Mouse (Mus musculus) intestine, embryonic 16.5 days (tissue): ENCODE measurements around the gene Max. TPM values are rescaled to one million over a fixed set of nuclear protein-coding genes. Genes with fewer than 3 reads are reported as not detected.

ENCODE experiments used
- ATAC-seq: fragments of 200-750 bp; cut with Nextera tagmentation; 2 replicates; pipeline ENCODE4 v1.8.0; 2017; ENCODE audit warnings: moderate TSS enrichment, moderate library complexity
- H3K27ac ChIP-seq: fragments of 300-500 bp; sonication (generic); 2 replicates; pipeline ENCODE4 v1.5.1; 2014; ENCODE audit warnings: mild to moderate bottlenecking, low read length
- H3K27me3 ChIP-seq: fragments of 300-500 bp; sonication (generic); replicated peaks from 2 replicates; pipeline ENCODE4 v1.6.1; 2014; ENCODE audit warnings: low read length, control low read depth, mixed read lengths; ENCODE audit not compliant: control insufficient read depth, insufficient read depth
- H3K36me3 ChIP-seq: fragments of 300-500 bp; sonication (generic); 2 replicates; pipeline ENCODE4 v1.6.1; 2014; ENCODE audit warnings: low read length, control low read depth; ENCODE audit not compliant: control insufficient read depth, insufficient read depth
- H3K4me1 ChIP-seq: fragments of 300-500 bp; sonication (generic); 2 replicates; pipeline ENCODE4 v1.6.1; 2014; ENCODE audit warnings: low read length, control low read depth, mixed read lengths; ENCODE audit not compliant: control insufficient read depth, insufficient read depth
- H3K4me2 ChIP-seq: fragments of 300-500 bp; sonication (generic); 2 replicates; pipeline ENCODE4 v1.6.1; 2014; ENCODE audit warnings: low read depth, low read length, control low read depth
- H3K4me3 ChIP-seq: fragments of 300-500 bp; sonication (generic); 2 replicates; pipeline ENCODE4 v1.5.1; 2014; ENCODE audit warnings: mild to moderate bottlenecking, low read length
- H3K9ac ChIP-seq: fragments of 300-500 bp; sonication (generic); 2 replicates; pipeline ENCODE4 v1.6.1; 2014; ENCODE audit warnings: low read depth, low read length
- H3K9me3 ChIP-seq: fragments of 300-500 bp; sonication (generic); 2 replicates; pipeline ENCODE4 v1.6.1; 2016; ENCODE audit warnings: low read length, control low read depth; ENCODE audit not compliant: control insufficient read depth
- WGBS: fragments of 180-500 bp; shearing (Covaris S2); extraction: QIAGEN DNeasy Blood & Tissue Kit; methylation state at CpG from one replicate; pipeline ENCODE4 v1.1.7; 2014; 5-methylcytosine and 5-hydroxymethylcytosine counted together
- polyA plus RNA-seq: library from polyadenylated mRNA; unstranded; fragments of >200 nt; fragmentation: Nextera tagmentation; extraction: Ambion mirVana; gene quantifications from 2 replicates; pipeline ENCODE4 v1.2.1, GENCODE M21; 2015

Max gene
- polyA plus RNA-seq, 1 experiment from 2014 or later, result 15.0 TPM

- Histone ChIP-seq H3K27me3 (no peaks in the 10 kb centered on the region), H3K4me1 (no peaks in the 10 kb centered on the region; the same call in 1 of the 2 replicates), H3K4me3 (no peak overlapping the region), H3K9me3 (no peaks in the 10 kb centered on the region), H3K27ac (no peak overlapping the region), H3K36me3 (no peaks in the 10 kb centered on the region), H3K4me2 (no peak overlapping the region), H3K9ac (no peak overlapping the region)
- WGBS, result 88% methylated on average over 11 of the region's 11 CpGs
- peak; percentile 83 for ATAC-seq
Observed at GRCm38 (mm10) chr12:76916163-76916562, 45.8 kb downstream of the Max start.

- H3K4me3 ChIP-seq, result no peak overlapping the region
- H3K9ac ChIP-seq, result no peak overlapping the region
- H3K4me1 ChIP-seq, result no peaks in the 10 kb centered on the region; the same call in 1 of the 2 replicates
- H3K36me3 ChIP-seq, result no peaks in the 10 kb centered on the region
- H3K27me3 ChIP-seq, result no peaks in the 10 kb centered on the region
- no peak for ATAC-seq
- no peak overlapping the region for H3K4me2 ChIP-seq
- 60% methylated on average over 9 of the region's 9 CpGs for WGBS
- no peak overlapping the region for H3K27ac ChIP-seq
- no peaks in the 10 kb centered on the region for H3K9me3 ChIP-seq
Observed at GRCm38 (mm10) chr12:76912193-76912592, 49.8 kb downstream of the Max start.

- H3K36me3 ChIP-seq, result no peaks in the 10 kb centered on the region
- H3K4me1 ChIP-seq, result no peaks in the 10 kb centered on the region
- no peak overlapping the region for H3K27ac ChIP-seq
- no peak for ATAC-seq
- WGBS, result 79% methylated on average over 16 of the region's 16 CpGs
- no peak overlapping the region for H3K9ac ChIP-seq
- no peak overlapping the region for H3K4me2 ChIP-seq
- H3K27me3 ChIP-seq, result no peaks in the 10 kb centered on the region
- H3K9me3 ChIP-seq, result no peaks in the 10 kb centered on the region
- H3K4me3 ChIP-seq, result no peak overlapping the region
Observed at GRCm38 (mm10) chr12:76911171-76911726, 50.8 kb downstream of the Max start.

- 83% methylated on average over 11 of the region's 11 CpGs for WGBS
- Histone ChIP-seq H3K4me3 (no peak overlapping the region), H3K36me3 (no peaks in the 10 kb centered on the region), H3K9ac (no peak overlapping the region), H3K27ac (no peak overlapping the region), H3K9me3 (no peaks in the 10 kb centered on the region), H3K4me1 (no peaks in the 10 kb centered on the region), H3K4me2 (no peak overlapping the region), H3K27me3 (no peaks in the 10 kb centered on the region)
- ATAC-seq, result peak; percentile 52; the same call in 1 of the 2 replicates
Observed at GRCm38 (mm10) chr12:76910258-76910940, 51.6 kb downstream of the Max start.

- Histone ChIP-seq H3K27me3 (no peaks in the 10 kb centered on the region), H3K9ac (no peak overlapping the region), H3K4me3 (no peak overlapping the region), H3K36me3 (no peaks in the 10 kb centered on the region), H3K4me1 (no peaks in the 10 kb centered on the region), H3K4me2 (no peak overlapping the region), H3K9me3 (no peaks in the 10 kb centered on the region), H3K27ac (no peak overlapping the region)
- WGBS, result 61% methylated on average over 5 of the region's 5 CpGs
- peak; percentile 82 for ATAC-seq
Observed at GRCm38 (mm10) chr12:76909218-76909617, 52.8 kb downstream of the Max start.

GRCm38 (mm10) chr12:76906278-76906677 is 55.7 kb downstream of the Max start:
- Histone ChIP-seq H3K36me3 (no peaks in the 10 kb centered on the region), H3K27ac (no peak overlapping the region), H3K4me1 (no peaks in the 10 kb centered on the region), H3K9ac (no peak overlapping the region), H3K4me3 (no peak overlapping the region), H3K9me3 (no peaks in the 10 kb centered on the region), H3K27me3 (no peaks in the 10 kb centered on the region), H3K4me2 (no peak overlapping the region)
- no peak for ATAC-seq
- WGBS, result 78% methylated on average over 1 of the region's 1 CpGs

GRCm38 (mm10) chr12:76901508-76902294 is 60.3 kb downstream of the Max start:
- no peaks in the 10 kb centered on the region; the same call in 1 of the 2 replicates for H3K36me3 ChIP-seq
- H3K4me1 ChIP-seq, result no peaks in the 10 kb centered on the region
- H3K27me3 ChIP-seq, result no peaks in the 10 kb centered on the region
- H3K4me3 ChIP-seq, result no peak overlapping the region
- H3K27ac ChIP-seq, result no peak overlapping the region
- H3K4me2 ChIP-seq, result no peak overlapping the region
- 76% methylated on average over 3 of the region's 3 CpGs for WGBS
- H3K9me3 ChIP-seq, result no peaks in the 10 kb centered on the region
- no peak overlapping the region for H3K9ac ChIP-seq
- ATAC-seq, result no peak

- no peak for ATAC-seq
- H3K27me3 ChIP-seq, result no peaks in the 10 kb centered on the region
- WGBS, result 92% methylated on average over 10 of the region's 10 CpGs
Observed at GRCm38 (mm10) chr12:76899261-76899975, 62.6 kb downstream of the Max start.

GRCm38 (mm10) chr12:76898141-76898540 is 63.9 kb downstream of the Max start:
- ATAC-seq, result no peak
- Histone ChIP-seq H3K27ac (no peak overlapping the region), H3K4me2 (no peak overlapping the region), H3K9ac (no peak overlapping the region), H3K36me3 (no peaks in the 10 kb centered on the region; the same call in 1 of the 2 replicates), H3K27me3 (no peaks in the 10 kb centered on the region), H3K4me1 (no peaks in the 10 kb centered on the region), H3K4me3 (no peak overlapping the region), H3K9me3 (no peaks in the 10 kb centered on the region)

More at GRCm38 (mm10) chr12:76899261-76899975, 62.6 kb downstream of the Max start:
- H3K36me3 ChIP-seq, result no peaks in the 10 kb centered on the region; the same call in 1 of the 2 replicates
- no peak overlapping the region for H3K4me2 ChIP-seq
- no peak overlapping the region for H3K27ac ChIP-seq
- no peak overlapping the region for H3K4me3 ChIP-seq
- no peaks in the 10 kb centered on the region for H3K4me1 ChIP-seq
- H3K9me3 ChIP-seq, result no peaks in the 10 kb centered on the region
- H3K9ac ChIP-seq, result no peak overlapping the region
